Mouse (Mus musculus) forebrain, postnatal 0 days (tissue): ENCODE results near the gene Pgk1. TPM values are rescaled to one million over a fixed set of nuclear protein-coding genes. Genes with fewer than 3 reads are reported as not detected.

Experiments used
- ATAC-seq: fragments of 200-750 bp; cut with Nextera tagmentation; 2 replicates; pipeline ENCODE4 v1.8.0; 2017; ENCODE audit warnings: mild to moderate bottlenecking, moderate library complexity
- DNase-seq: peaks from one replicate; pipeline ENCODE4 v3.0.0-alpha.2; 2015
- H3K27ac ChIP-seq: fragments of 300-500 bp; sonication (generic); 2 replicates; pipeline ENCODE4 v1.5.1; 2014; ENCODE audit warnings: low read depth, mild to moderate bottlenecking, antibody characterized with exemption, low read length, moderate library complexity, mixed read lengths
- H3K27me3 ChIP-seq: fragments of 300-500 bp; sonication (generic); 2 replicates; pipeline ENCODE4 v1.6.1; 2014; ENCODE audit warnings: mild to moderate bottlenecking, low read length, mixed read lengths; ENCODE audit not compliant: insufficient read depth
- H3K36me3 ChIP-seq: fragments of 300-500 bp; sonication (generic); 2 replicates; pipeline ENCODE4 v1.6.1; 2014; ENCODE audit warnings: mild to moderate bottlenecking, moderate library complexity; ENCODE audit not compliant: insufficient read depth
- H3K4me1 ChIP-seq: fragments of 300-500 bp; sonication (generic); 2 replicates; pipeline ENCODE4 v1.6.1; 2014; ENCODE audit warnings: antibody characterized with exemption; ENCODE audit not compliant: insufficient read depth
- H3K4me2 ChIP-seq: fragments of 300-500 bp; sonication (generic); 2 replicates; pipeline ENCODE4 v1.6.1; 2014; ENCODE audit warnings: low read depth, mild to moderate bottlenecking, moderate library complexity
- H3K4me3 ChIP-seq: fragments of 300-500 bp; sonication (generic); 2 replicates; pipeline ENCODE4 v1.5.1; 2014; ENCODE audit warnings: low read depth, low read length, mixed read lengths
- H3K9ac ChIP-seq: fragments of 300-500 bp; sonication (generic); 2 replicates; pipeline ENCODE4 v1.6.1; 2014; ENCODE audit warnings: mild to moderate bottlenecking
- H3K9me3 ChIP-seq: fragments of 300-500 bp; sonication (generic); 2 replicates; pipeline ENCODE4 v1.6.1; 2016; ENCODE audit warnings: low read length
- CTCF ChIP-seq: sonication (generic); IDR thresholded peaks from 2 replicates; pipeline ENCODE4 v1.5.1; 2016; ENCODE audit warnings: antibody characterized with exemption, control low read depth, low read depth
- WGBS: fragments of 180-500 bp; shearing (Covaris S2); extraction: QIAGEN DNeasy Blood & Tissue Kit; methylation state at CpG from one replicate; pipeline ENCODE4 v1.1.7; 2014; 5-methylcytosine and 5-hydroxymethylcytosine counted together
- polyA plus RNA-seq: library from polyadenylated mRNA; unstranded; fragments of >200 nt; fragmentation: Nextera tagmentation; extraction: Ambion mirVana; gene quantifications from 2 replicates; pipeline ENCODE4 v1.2.1, GENCODE M21; 2015
- total RNA-seq: library from RNA; depleted of rRNA; stranded (reverse); fragments of >200 nt; gene quantifications from 2 replicates; pipeline ENCODE4 v1.2.3, GENCODE M21; 2014; rRNA removed

Gene Pgk1
- total and polyA plus RNA-seq, 2 experiments from 2014 or later = 230 to 245 TPM

DNA sequence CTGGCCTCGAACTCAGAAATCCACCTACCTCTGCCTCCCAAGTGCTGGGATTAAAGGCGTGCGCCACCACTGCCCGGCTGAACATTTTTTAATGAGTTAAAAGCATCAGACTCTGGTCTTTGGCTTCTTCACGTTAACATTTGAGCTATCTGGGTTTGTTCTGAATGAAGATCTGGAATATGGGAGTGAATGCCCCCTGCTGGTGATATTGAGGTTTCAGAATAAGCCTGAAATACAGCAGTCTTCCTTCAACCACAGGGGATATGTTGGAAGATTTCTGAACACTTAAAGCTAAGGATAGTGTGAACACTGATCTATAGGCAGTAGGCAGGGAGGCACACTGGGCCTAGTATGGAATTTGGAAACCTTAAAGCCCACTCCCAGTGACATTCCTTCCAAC, 12.0 kb downstream of the Pgk1 start:
- WGBS = 81% methylated on average over 5 of the region's 5 CpGs
- Histone ChIP-seq H3K4me2 (no peak overlapping the region), H3K9ac (no peak overlapping the region), H3K4me1 (no peaks in the 10 kb centered on the region), H3K27me3 (no peaks in the 10 kb centered on the region), H3K4me3 (no peak overlapping the region), H3K9me3 (no peaks in the 10 kb centered on the region), H3K27ac (no peak overlapping the region), H3K36me3 (peaks cover 5% of the 10 kb centered on the region; the same call in 1 of the 2 replicates)
- ATAC-seq (0 out of 2 replicates have a peak, but pooled peaks have one; percentile 34), DNase-seq (peak; percentile 9)
- peak; percentile 54 for TF ChIP-seq CTCF

DNA sequence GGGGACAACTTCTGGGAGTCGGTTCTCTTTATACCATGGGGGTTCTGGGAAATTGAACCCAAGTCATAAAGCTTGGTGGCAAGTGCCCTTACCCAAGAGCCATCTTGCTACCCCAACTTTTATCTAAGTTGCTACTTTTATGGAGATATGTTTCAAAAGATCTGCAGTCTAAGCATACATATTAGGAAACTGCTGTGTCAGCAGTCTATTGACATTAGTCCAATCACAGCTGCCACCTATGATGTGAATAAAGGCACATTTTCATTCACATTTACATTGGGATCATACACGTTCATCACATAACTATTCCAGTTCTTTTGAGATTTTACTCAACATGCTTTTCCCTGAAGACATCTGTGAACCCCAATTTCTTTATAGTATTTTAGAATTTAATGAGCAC, 22.2 kb downstream of the Pgk1 start:
- Histone ChIP-seq H3K4me3 (no peak overlapping the region), H3K4me2 (no peak overlapping the region), H3K27ac (no peak overlapping the region), H3K9me3 (no peaks in the 10 kb centered on the region), H3K4me1 (no peaks in the 10 kb centered on the region), H3K36me3 (peaks cover 3% of the 10 kb centered on the region; the same call in 1 of the 2 replicates), H3K27me3 (no peaks in the 10 kb centered on the region), H3K9ac (no peak overlapping the region)
- ATAC-seq (no peak), DNase-seq (no peak)
- WGBS = 83% methylated on average over 2 of the region's 2 CpGs
- no peak for TF ChIP-seq CTCF

DNA sequence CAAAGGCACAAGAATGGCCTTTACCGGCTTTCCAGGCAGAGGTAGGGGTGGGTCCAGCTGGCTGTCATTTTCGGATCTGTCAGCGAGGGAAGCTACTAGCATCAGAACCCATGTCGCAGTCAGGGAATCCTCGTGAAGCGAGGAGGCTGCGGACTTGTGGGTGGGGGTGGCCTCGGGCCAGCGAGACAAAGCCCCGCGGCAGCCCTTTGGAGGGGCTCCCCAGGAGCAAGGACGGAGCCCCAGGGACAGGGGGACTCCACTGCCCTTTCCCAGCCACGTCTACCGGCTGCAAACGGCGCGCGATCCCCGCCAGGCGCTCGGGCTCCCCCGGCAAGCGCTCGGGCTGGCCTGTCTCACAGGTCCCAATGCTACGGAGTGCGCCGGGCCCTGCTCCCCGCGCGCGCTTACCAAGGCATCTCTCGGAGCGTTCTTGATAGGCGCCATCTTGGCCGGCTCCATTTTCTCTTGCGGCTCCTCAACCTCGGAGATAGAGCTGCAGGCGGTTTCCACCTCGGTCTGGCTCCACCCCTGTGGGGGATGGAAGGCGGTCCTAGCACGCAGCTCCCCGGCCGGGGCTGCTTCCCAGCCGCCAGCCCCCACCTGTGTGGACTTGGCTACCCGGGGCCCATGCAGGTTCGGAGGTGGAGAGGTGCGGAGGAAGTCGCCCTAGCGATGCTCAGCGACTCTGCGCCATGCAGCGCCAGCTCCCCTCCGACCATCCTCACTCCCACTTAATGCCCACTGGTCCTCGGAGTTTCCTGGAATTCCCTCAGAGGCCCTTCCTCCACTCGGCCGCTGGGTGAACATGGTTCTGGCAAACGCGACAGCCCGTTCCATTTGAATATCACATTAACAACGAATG, 32.5 kb downstream of the Pgk1 start:
- DNase-seq = peak; percentile 82
- 31% methylated on average over 53 of the region's 60 CpGs for WGBS
- no peaks in the 10 kb centered on the region for H3K36me3 ChIP-seq
- H3K27me3 ChIP-seq = no peaks in the 10 kb centered on the region
- H3K4me1 ChIP-seq = no peaks in the 10 kb centered on the region
- peak overlapping the region; percentile 47 for H3K4me2 ChIP-seq
- H3K27ac ChIP-seq = peak overlapping the region; percentile 94
- H3K9ac ChIP-seq = peak overlapping the region; percentile 83
- peak; percentile 33 for TF ChIP-seq CTCF
- peak; percentile 96 for ATAC-seq
- H3K4me3 ChIP-seq = peak overlapping the region; percentile 54
- H3K9me3 ChIP-seq = no peaks in the 10 kb centered on the region

DNA sequence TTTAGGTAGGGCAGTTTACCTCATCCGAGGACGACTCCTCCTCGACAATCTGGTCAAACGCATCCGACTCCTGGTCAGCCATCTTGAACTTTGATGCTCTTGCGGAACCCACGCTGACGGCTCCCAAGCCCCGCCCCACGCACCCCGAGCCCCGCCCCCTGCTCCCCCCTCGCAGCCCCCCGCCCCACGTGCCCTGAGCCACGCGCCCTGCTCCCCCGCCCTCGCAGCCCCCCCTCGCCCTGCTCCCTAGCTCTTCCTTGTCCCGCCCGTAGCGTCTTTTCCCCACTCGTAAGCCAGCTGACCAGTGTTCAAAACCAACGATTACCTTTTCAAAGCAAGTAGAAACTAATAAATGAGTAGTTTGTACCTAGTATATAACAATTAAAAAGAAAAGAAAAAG, 34.2 kb downstream of the Pgk1 start, which contains the start of gene Taf9b:
TSS of gene Taf9b (minus strand) at position 101 of the 400 bp plus-strand sequence.
- Histone ChIP-seq H3K9me3 (no peaks in the 10 kb centered on the region), H3K4me2 (peak within 1 kb of the TSS; percentile 47), H3K9ac (peak within 1 kb of the TSS; percentile 83), H3K36me3 (no peaks in the 10 kb centered on the region), H3K4me1 (no peaks in the 10 kb centered on the region), H3K4me3 (peak within 1 kb of the TSS; percentile 54), H3K27me3 (no peaks in the 10 kb centered on the region), H3K27ac (peak within 1 kb of the TSS; percentile 94; the same call in 1 of the 2 replicates)
- 88% methylated on average over 25 of the region's 25 CpGs for WGBS
- TF ChIP-seq CTCF = no peak
- no peak for ATAC-seq
- no peak for DNase-seq

Other genes with a start within 250 kb of the Pgk1 start
- 15.5 and 17.0 TPM in 2 replicates for gene Magt1, start 175.2 kb upstream of the Pgk1 start, total RNA-seq
- 8.5 and 12.3 TPM in 2 replicates for gene Magt1, start 175.2 kb upstream of the Pgk1 start, polyA plus RNA-seq
- 193 and 278 TPM in 2 replicates for gene Cox7b, start 171.4 kb upstream of the Pgk1 start, total RNA-seq
- gene Cox7b, start 171.4 kb upstream of the Pgk1 start, polyA plus RNA-seq = 393 and 557 TPM in 2 replicates
- 11.7 and 14.6 TPM in 2 replicates for gene Atp7a, start 159.8 kb upstream of the Pgk1 start, total RNA-seq
- gene Atp7a, start 159.8 kb upstream of the Pgk1 start, polyA plus RNA-seq = 4.2 and 6.5 TPM in 2 replicates
- gene Tlr13, start 43.9 kb upstream of the Pgk1 start, total RNA-seq = 0.85 and 1.5 TPM in 2 replicates
- 0.30 and 0.45 TPM in 2 replicates for gene Tlr13, start 43.9 kb upstream of the Pgk1 start, polyA plus RNA-seq
- 18.5 and 20.4 TPM in 2 replicates for gene Taf9b, start 34.1 kb downstream of the Pgk1 start, total RNA-seq
- gene Taf9b, start 34.1 kb downstream of the Pgk1 start, polyA plus RNA-seq = 21.4 and 21.8 TPM in 2 replicates
- gene Fnd3c2, start 68.3 kb downstream of the Pgk1 start, total RNA-seq = not detected in 2 replicates
- gene Fnd3c2, start 68.3 kb downstream of the Pgk1 start, polyA plus RNA-seq = not detected in 2 replicates